Mouse (Mus musculus): ENCODE measurements around the gene Rfpl4. TPM values are rescaled to one million over a fixed set of nuclear protein-coding genes. Genes with fewer than 3 reads are reported as not detected.

Rfpl4 gene
- not detected for polyA plus RNA-seq (2017; shearing (Covaris generic))

DNA sequence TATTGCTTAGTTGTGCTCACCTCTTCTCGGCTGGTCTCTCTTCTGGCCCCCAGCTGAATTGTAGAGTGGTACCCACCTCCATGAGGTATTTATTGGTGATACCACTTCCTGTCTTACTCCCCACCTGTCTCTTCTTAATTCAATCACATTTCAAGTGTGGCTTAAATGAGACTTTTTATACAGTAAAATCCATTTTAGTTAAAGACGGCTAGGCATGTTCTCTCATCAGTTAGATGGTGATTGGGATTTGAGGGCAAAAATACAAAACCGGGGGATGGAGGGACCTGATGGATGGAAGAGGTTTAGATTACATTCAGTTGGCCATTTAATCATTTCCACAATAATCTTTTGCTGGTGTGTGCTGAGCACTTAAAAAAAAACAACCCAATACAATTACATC, at the start of gene Rfpl4:
Rfpl4 (minus strand) TSS at position 101 of the 400 bp plus-strand sequence.

DNA sequence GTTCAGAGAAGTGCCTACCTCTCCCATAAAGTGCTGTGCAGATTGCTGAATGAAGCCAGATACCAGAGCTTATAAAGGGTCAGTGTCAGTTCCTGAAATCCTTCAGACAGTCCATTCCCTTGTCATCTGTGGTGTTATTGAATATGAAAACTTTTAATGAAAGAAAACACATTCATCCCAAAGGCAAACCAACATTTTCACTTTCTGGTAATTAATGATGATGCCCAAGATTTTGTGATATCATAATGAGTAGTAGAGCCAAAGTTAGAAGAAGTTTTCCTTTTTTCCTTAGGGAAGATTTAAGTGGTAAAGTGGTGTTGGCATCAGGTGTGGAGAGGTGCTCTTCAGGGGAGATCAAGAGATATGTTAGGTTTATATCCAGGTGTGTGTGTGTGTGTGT, 32.8 kb upstream of the Rfpl4 start, which contains the start of gene Vmn1r55:
Vmn1r55 (minus strand) TSS at position 101 of the 400 bp plus-strand sequence.

DNA sequence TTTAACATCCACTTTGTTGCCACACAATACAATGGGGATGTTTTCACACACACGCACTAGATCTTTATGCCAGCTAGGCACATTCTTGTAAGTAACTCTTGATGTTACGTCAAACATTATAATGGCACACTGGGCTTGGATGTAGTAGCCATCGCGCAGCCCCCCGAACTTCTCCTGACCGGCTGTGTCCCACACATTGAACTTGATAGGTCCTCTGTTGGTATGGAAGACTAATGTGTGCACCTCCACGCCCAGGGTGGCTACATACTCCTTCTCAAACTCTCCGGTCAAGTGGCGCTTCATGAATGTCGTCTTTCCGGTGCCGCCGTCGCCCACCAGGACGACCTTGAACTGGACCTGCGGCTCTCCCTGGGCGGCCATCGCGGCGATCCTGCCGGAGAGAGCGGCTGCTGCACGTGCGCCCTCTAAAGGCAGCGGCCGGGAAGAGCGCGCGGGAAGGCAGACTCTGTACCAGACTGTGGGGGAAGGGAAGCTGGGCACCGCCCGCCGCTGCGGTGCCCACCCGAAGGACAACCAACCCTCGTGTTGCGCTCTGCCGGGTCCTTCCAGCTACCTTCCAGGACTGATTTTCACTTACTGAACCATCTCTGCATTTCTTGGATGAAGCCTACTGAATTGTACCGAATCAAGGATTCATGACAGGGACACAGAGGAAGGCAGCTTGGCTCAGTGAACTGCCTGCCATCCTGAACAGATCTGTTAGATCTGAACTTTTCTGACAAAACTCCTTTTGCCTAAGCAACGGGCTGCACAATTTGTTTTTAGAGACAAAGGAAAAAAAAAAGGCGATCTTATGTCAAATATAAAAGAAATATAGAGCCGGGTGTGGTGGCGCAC, 9.0 kb upstream of the Rfpl4 start, which contains the start of gene Rasl2-9:
Rasl2-9 (minus strand) TSS at position 402 of the 858 bp plus-strand sequence.

DNA sequence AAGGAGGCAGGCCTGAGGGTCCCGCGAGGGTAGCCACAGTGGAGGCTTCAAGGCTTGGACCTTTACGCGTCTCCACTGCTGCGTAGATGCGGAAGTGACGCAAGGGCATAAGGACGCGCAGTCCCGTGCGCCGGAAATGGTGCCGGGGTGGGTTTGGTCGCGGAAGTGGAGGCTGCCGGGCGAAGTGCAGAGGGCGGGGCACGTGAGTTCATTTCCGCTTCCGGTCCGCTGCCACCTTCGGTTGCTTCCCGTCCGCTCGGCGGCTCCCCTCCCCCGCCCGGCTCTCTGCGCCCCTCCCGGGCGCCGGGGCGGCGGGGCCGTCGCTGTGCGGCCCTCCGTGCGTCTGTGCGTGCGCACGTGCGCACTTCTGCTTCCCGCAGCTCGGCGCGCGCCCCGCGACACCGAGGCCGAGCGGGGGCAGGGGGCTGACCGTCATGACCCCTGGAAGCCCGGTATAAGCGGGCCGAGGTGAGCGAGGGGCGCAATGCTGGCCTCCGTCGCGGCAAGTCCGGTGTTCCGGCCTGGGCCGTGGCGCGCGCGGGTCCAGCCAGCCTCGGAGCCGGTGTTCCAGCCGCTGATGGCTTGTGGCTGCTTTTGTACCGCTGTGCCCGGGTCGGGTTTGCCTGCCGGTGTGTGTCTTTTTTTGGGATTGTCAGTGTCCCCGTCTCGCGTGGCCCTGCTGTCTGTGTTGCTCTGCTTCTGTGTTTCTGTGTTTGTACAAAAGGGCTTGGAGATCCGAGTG, 36.6 kb downstream of the Rfpl4 start, which contains the start of gene Epn1:
Epn1 (plus strand) TSS at position 226 of the 742 bp plus-strand sequence.

DNA sequence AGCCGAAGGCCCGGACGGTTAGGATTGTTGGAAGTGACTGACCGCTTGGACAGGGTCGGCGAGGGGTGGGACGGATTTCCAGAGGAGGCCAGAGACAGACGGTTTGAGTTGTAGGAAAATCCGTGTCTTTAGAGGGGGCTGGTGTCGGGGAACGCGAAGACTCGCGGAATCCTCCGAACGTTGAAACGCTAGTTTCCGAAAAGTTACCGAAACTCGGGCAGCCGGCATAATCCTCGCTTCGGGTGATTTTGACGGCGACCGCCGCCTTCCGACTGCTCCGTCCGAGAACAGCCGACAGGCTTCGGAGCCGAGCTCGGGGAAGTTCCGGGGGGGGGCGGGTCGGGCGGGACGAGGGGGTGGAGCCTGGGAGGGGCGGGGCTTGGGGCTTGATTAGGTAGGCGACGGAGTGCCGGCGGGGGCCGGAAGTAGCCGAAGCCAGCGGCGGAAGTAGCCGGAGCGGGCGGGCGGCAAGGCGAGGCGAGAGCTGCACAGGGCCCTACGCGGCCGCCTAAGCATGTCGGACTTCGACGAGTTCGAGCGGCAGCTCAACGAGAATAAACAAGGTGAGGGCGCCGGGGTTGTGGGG, 54.9 kb downstream of the Rfpl4 start, which contains the start of gene U2af2:
U2af2 (plus strand) TSS at position 370 of the 586 bp plus-strand sequence.

Other genes with a start within 250 kb of the Rfpl4 start
- gene Isoc2b, start 246.7 kb downstream of the Rfpl4 start, polyA plus RNA-seq (2017; shearing (Covaris generic)), result 8.8 TPM
- 0.60 TPM for gene Isoc2a, start 239.8 kb downstream of the Rfpl4 start, polyA plus RNA-seq (2017; shearing (Covaris generic))
- not detected for gene Gm36210, start 210.4 kb downstream of the Rfpl4 start, polyA plus RNA-seq (2017; shearing (Covaris generic))
- gene Zfp628, start 201.7 kb downstream of the Rfpl4 start, polyA plus RNA-seq (2017; shearing (Covaris generic)), result 3.0 TPM
- not detected for gene Nat14, start 194.9 kb downstream of the Rfpl4 start, polyA plus RNA-seq (2017; shearing (Covaris generic))
- gene Ssc5d, start 191.2 kb downstream of the Rfpl4 start, polyA plus RNA-seq (2017; shearing (Covaris generic)), result not detected
- gene Sbk2, start 152.5 kb downstream of the Rfpl4 start, polyA plus RNA-seq (2017; shearing (Covaris generic)), result 1.0 TPM
- not detected for gene Sbk3, start 145.8 kb downstream of the Rfpl4 start, polyA plus RNA-seq (2017; shearing (Covaris generic))
- gene Zfp579, start 120.8 kb downstream of the Rfpl4 start, polyA plus RNA-seq (2017; shearing (Covaris generic)), result 13.8 TPM
- 15.8 TPM for gene Zfp524, start 102.5 kb downstream of the Rfpl4 start, polyA plus RNA-seq (2017; shearing (Covaris generic))
- gene Fiz1, start 102.3 kb downstream of the Rfpl4 start, polyA plus RNA-seq (2017; shearing (Covaris generic)), result 47.5 TPM
- 7.6 TPM for gene Gm44973, start 101.5 kb downstream of the Rfpl4 start, polyA plus RNA-seq (2017; shearing (Covaris generic))
- gene Zfp865, start 96.6 kb downstream of the Rfpl4 start, polyA plus RNA-seq (2017; shearing (Covaris generic)), result 6.1 TPM
- gene Ccdc106, start 96.4 kb downstream of the Rfpl4 start, polyA plus RNA-seq (2017; shearing (Covaris generic)), result not detected
- gene 4632433K11Rik, start 82.8 kb downstream of the Rfpl4 start, polyA plus RNA-seq (2017; shearing (Covaris generic)), result not detected
- 2.4 TPM for gene Zfp784, start 78.5 kb downstream of the Rfpl4 start, polyA plus RNA-seq (2017; shearing (Covaris generic))
- gene Zfp580, start 65.4 kb downstream of the Rfpl4 start, polyA plus RNA-seq (2017; shearing (Covaris generic)), result 2.9 TPM
- gene U2af2, start 54.8 kb downstream of the Rfpl4 start, polyA plus RNA-seq (2017; shearing (Covaris generic)), result 108 TPM
- gene Epn1, start 36.7 kb downstream of the Rfpl4 start, polyA plus RNA-seq (2017; shearing (Covaris generic)), result 30.9 TPM
- not detected for gene Rasl2-9, start 9.0 kb upstream of the Rfpl4 start, polyA plus RNA-seq (2017; shearing (Covaris generic))
- gene Vmn1r55, start 32.7 kb upstream of the Rfpl4 start, polyA plus RNA-seq (2017; shearing (Covaris generic)), result 0.12 TPM
- not detected for gene Vmn1r56, start 79.8 kb upstream of the Rfpl4 start, polyA plus RNA-seq (2017; shearing (Covaris generic))
- not detected for gene Vmn1r57, start 101.5 kb upstream of the Rfpl4 start, polyA plus RNA-seq (2017; shearing (Covaris generic))
- gene Gm5065, start 233.6 kb upstream of the Rfpl4 start, polyA plus RNA-seq (2017; shearing (Covaris generic)), result not detected
- gene Nlrp2, start 234.1 kb upstream of the Rfpl4 start, polyA plus RNA-seq (2017; shearing (Covaris generic)), result 0.11 TPM

Data from effector memory CD4-positive, alpha-beta T cell, adult 5 months (primary cell).